Mouse (Mus musculus) kidney, embryonic 14.5 days (tissue): ENCODE data around the gene Zbtb39. TPM values are rescaled to one million over a fixed set of nuclear protein-coding genes. Genes with fewer than 3 reads are reported as not detected.

Source experiments
- ATAC-seq: fragments of 200-750 bp; cut with Nextera tagmentation; 2 replicates; pipeline ENCODE4 v1.8.0; 2017; ENCODE audit warnings: moderate number of reproducible peaks, mild to moderate bottlenecking, moderate TSS enrichment, moderate library complexity; ENCODE audit not compliant: low FRiP score, low TSS enrichment
- H3K27ac ChIP-seq: fragments of 300-500 bp; sonication (generic); 2 replicates; pipeline ENCODE4 v1.5.1; 2014; ENCODE audit warnings: low read depth, mild to moderate bottlenecking, low read length, moderate library complexity, mixed read lengths
- H3K27me3 ChIP-seq: fragments of 300-500 bp; sonication (generic); 2 replicates; pipeline ENCODE4 v1.6.1; 2014; ENCODE audit warnings: mild to moderate bottlenecking, low read length; ENCODE audit not compliant: control insufficient read depth, insufficient read depth
- H3K36me3 ChIP-seq: fragments of 300-500 bp; sonication (generic); 2 replicates; pipeline ENCODE4 v1.6.1; 2014; ENCODE audit warnings: low read length, mixed read lengths; ENCODE audit not compliant: control insufficient read depth, insufficient read depth
- H3K4me1 ChIP-seq: fragments of 300-500 bp; sonication (generic); 2 replicates; pipeline ENCODE4 v1.6.1; 2014; ENCODE audit warnings: low read length, mixed read lengths; ENCODE audit not compliant: control insufficient read depth, insufficient read depth
- H3K4me2 ChIP-seq: fragments of 300-500 bp; sonication (generic); replicated peaks from 2 replicates; pipeline ENCODE4 v1.6.1; 2014; ENCODE audit warnings: low read depth, mild to moderate bottlenecking, low read length
- H3K4me3 ChIP-seq: fragments of 300-500 bp; sonication (generic); 2 replicates; pipeline ENCODE4 v1.5.1; 2014; ENCODE audit warnings: mild to moderate bottlenecking, low read length
- H3K9ac ChIP-seq: fragments of 300-500 bp; sonication (generic); 2 replicates; pipeline ENCODE4 v1.6.1; 2014; ENCODE audit warnings: low read depth, mild to moderate bottlenecking, low read length, moderate library complexity
- H3K9me3 ChIP-seq: fragments of 300-500 bp; sonication (generic); 2 replicates; pipeline ENCODE4 v1.6.1; 2016; ENCODE audit warnings: low read length; ENCODE audit not compliant: control insufficient read depth
- WGBS: fragments of 180-500 bp; shearing (Covaris S2); extraction: QIAGEN DNeasy Blood & Tissue Kit; methylation state at CpG from one replicate; pipeline ENCODE4 v1.1.7; 2014; 5-methylcytosine and 5-hydroxymethylcytosine counted together
- polyA plus RNA-seq: library from polyadenylated mRNA; unstranded; fragments of >200 nt; fragmentation: Nextera tagmentation; extraction: Ambion mirVana; gene quantifications from 2 replicates; pipeline ENCODE4 v1.2.1, GENCODE M21; 2014

Gene Zbtb39
- polyA plus RNA-seq, 1 experiment from 2014 or later, result 7.6 TPM

DNA sequence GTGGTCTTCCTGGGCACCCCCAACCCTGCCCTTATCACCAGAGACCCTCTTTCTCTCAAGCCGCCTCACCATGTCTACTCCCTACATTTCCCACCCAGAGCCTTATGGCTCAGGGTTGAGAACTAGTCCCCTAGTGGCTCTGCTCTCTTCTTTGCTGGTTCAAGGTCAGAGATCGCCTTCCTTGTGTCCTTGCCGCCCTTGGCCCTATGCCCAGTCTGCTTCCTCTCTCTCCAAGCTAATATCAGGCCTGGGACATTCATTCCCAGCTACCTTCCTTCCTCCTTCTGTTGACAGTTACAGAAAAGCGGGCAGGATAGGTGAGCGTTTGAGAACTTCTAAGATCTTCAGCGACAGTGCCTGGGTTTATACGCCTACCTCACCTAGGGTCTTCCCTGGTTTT is 31.6 kb upstream of the Zbtb39 start:
- 81% methylated on average over 7 of the region's 7 CpGs for WGBS

DNA sequence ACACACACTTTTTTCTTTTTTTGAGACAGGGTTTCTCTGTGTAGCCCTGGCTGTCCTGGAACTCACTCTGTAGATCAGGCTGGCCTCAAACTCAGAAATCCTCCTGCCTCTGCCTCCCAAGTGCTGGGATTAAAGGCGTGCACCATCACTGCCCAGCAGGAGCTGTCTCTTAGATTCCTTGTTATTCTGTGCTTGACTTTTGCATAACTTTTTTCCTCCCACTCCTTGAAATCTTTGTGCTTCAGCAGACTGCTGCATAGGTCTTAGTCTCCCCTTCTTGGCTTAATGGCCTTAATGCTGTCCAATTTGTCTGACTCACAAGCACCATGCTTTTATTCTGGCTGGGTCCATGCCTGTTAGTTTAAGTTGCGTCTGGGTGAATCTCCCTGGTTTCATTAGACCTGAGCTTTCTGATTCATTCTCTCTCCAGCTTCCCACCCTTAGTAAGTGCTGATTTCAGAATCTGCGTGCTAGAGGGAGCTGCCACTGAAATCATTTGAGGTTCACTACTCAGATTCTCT is 30.4 kb upstream of the Zbtb39 start:
- no peak overlapping the region for H3K9ac ChIP-seq
- H3K4me1 ChIP-seq, result peaks cover 2% of the 10 kb centered on the region; the same call in 1 of the 2 replicates
- WGBS, result 88% methylated on average over 3 of the region's 3 CpGs
- H3K36me3 ChIP-seq, result no peaks in the 10 kb centered on the region
- no peak overlapping the region for H3K4me3 ChIP-seq
- no peak overlapping the region for H3K27ac ChIP-seq
- no peaks in the 10 kb centered on the region for H3K9me3 ChIP-seq
- H3K27me3 ChIP-seq, result no peaks in the 10 kb centered on the region
- ATAC-seq, result no peak
- no peak overlapping the region for H3K4me2 ChIP-seq

More for the DNA sequence above, 31.6 kb upstream of the Zbtb39 start:
- H3K4me3 ChIP-seq, result no peak overlapping the region
- no peaks in the 10 kb centered on the region for H3K36me3 ChIP-seq
- no peak overlapping the region for H3K27ac ChIP-seq
- no peak for ATAC-seq
- peaks cover 2% of the 10 kb centered on the region; the same call in 1 of the 2 replicates for H3K4me1 ChIP-seq
- H3K9me3 ChIP-seq, result no peaks in the 10 kb centered on the region
- no peak overlapping the region for H3K4me2 ChIP-seq
- no peaks in the 10 kb centered on the region for H3K27me3 ChIP-seq
- no peak overlapping the region for H3K9ac ChIP-seq

DNA sequence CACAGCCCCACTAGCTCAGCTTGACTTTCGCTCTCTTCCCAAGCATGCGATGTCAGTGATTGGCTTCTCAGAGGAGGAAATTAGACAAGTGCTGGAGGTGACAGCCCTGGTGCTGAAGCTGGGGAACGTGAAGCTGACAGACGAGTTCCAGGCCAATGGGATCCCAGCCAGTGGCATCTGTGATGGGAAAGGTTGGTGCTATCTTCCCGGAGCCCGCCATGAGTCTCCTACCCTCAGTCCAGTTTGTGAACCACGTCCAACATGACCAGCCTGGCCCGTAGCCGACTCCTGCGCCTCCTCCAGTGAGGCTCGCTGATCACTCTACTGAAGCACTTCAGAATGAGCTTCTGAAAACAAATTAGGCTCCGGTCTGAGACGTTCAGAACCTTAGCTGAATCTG is 29.0 kb upstream of the Zbtb39 start:
- 46% methylated on average over 13 of the region's 13 CpGs for WGBS

DNA sequence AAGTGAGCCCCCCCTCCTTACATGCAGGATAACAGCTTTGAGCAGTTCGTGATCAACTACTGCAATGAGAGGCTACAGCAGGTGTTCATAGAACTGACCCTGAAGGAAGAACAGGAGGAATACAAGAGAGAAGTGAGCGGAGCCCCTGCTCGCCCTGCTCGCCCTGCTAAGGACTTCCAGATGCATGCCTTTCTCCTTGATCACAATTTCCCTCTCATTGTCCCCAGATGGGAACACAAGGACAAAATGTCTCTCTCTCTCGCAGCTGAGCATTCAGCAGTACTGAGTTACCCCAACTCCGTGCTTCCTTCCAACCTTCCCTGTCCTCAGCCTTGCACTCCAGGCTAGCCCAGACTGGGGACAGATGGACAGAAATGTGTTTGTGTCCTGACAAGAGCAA is 26.6 kb upstream of the Zbtb39 start:
- H3K9ac ChIP-seq, result no peak overlapping the region
- no peak for ATAC-seq
- H3K27me3 ChIP-seq, result no peaks in the 10 kb centered on the region
- no peaks in the 10 kb centered on the region for H3K36me3 ChIP-seq
- no peaks in the 10 kb centered on the region for H3K9me3 ChIP-seq
- H3K27ac ChIP-seq, result no peak overlapping the region
- H3K4me1 ChIP-seq, result peaks cover 6% of the 10 kb centered on the region
- H3K4me2 ChIP-seq, result no peak overlapping the region
- WGBS, result 90% methylated on average over 6 of the region's 6 CpGs
- H3K4me3 ChIP-seq, result no peak overlapping the region

More for the DNA sequence above, 29.0 kb upstream of the Zbtb39 start:
- H3K4me3 ChIP-seq, result no peak overlapping the region
- H3K4me1 ChIP-seq, result peaks cover 2% of the 10 kb centered on the region; the same call in 1 of the 2 replicates
- ATAC-seq, result no peak; the same call in 1 of the 2 replicates
- H3K36me3 ChIP-seq, result no peaks in the 10 kb centered on the region
- H3K9me3 ChIP-seq, result no peaks in the 10 kb centered on the region
- no peak overlapping the region for H3K4me2 ChIP-seq
- H3K27me3 ChIP-seq, result no peaks in the 10 kb centered on the region
- no peak overlapping the region for H3K27ac ChIP-seq
- H3K9ac ChIP-seq, result no peak overlapping the region

DNA sequence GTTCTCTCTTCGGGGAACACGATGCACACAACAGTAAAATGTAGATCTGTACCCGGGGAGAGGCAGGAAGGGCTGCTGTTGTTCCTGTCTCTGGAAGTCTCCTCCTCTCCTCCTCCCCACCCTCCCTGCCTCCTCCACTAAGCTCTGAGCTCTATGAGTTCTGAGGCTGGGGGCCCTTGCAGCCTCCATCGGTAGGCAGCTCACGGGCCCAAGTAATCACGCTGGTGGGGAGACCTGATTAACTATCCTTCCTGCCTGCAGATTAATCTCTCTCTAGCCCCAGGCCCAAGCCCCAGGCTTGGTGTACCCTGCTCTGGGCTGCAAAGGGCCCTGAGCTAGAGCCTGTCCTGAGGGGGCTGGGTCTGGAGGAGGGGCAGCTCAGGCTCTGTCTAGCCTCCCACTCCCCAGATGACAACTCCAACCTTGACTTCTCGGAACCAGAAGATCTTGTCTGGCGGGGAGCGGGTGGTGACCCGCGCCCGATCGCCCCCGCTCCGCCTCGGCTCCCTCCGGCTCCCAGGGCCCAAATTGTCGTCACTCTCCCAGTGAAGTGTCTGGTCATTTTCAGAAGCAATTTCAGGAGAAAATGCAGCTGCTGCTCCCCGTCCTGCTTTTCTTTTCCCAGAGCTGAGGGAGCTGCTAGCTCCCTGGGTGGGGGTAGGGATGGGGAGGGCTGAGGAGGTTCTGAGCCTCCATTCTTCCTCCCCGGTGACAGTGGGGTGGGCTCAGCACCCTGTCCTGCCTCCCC is 17.5 kb upstream of the Zbtb39 start:
- peak overlapping the region; percentile 34; the same call in 1 of the 2 replicates for H3K9ac ChIP-seq
- peaks cover 6% of the 10 kb centered on the region; the same call in 1 of the 2 replicates for H3K27me3 ChIP-seq
- peak overlapping the region; percentile 71 for H3K27ac ChIP-seq
- peaks cover 22% of the 10 kb centered on the region for H3K4me1 ChIP-seq
- H3K4me2 ChIP-seq, result peak overlapping the region; percentile 35
- peak overlapping the region; percentile 12; the same call in 1 of the 2 replicates for H3K4me3 ChIP-seq
- peak; percentile 61 for ATAC-seq
- no peaks in the 10 kb centered on the region for H3K9me3 ChIP-seq
- no peaks in the 10 kb centered on the region for H3K36me3 ChIP-seq
- WGBS, result 4% methylated on average over 20 of the region's 20 CpGs

DNA sequence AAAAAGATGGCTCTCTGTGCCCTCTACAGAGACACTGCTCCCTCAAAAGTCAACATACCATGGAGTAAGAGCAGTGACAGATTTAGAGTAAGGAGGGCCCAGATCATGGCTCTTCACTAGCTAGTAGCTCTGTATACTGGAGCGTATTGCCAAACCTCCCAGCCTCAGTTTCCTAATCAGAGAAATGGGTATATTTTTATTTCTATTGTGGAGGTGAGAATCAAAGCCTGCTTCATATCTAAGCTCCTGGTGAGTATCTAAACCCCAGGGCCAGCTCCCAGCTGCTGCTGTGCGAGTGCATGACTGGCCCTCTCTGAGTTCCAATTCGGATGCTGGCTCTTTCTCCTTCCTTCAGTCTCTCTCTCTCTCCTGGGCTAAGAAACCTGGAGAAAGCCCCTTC is 15.2 kb upstream of the Zbtb39 start, which contains the start of gene Tac2:
Gene Tac2 (plus strand): TSS at position 301 of the 400 bp plus-strand sequence.
- H3K9me3 ChIP-seq, result no peaks in the 10 kb centered on the region
- H3K27me3 ChIP-seq, result peaks cover 6% of the 10 kb centered on the region; the same call in 1 of the 2 replicates
- H3K4me2 ChIP-seq, result no peak within 1 kb of the TSS
- 86% methylated on average over 3 of the region's 3 CpGs for WGBS
- no peak within 1 kb of the TSS for H3K27ac ChIP-seq
- H3K9ac ChIP-seq, result no peak within 1 kb of the TSS
- H3K36me3 ChIP-seq, result no peaks in the 10 kb centered on the region
- no peak within 1 kb of the TSS for H3K4me3 ChIP-seq
- peaks cover 18% of the 10 kb centered on the region for H3K4me1 ChIP-seq
- ATAC-seq, result no peak

DNA sequence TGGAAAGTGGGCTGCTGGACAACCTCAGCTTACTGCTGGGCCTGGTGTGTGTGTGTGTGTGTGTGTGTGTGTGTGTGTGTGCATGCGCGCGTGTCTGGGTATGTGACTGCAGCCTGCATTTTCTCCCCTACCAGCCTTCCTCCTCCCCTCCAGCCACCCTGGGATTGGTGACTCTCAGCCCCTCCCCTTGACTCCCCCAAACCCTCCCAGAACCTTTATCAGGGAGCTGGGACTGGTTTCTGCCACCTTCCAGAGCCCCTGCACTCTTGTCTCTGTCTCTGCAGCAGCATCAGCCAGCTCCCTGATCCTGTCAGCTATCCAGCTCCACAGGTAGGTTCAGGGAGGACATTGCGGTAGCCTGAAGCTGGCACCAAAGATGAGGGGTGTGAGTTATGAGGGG is 14.2 kb upstream of the Zbtb39 start:
- Histone ChIP-seq H3K27ac (no peak overlapping the region), H3K36me3 (no peaks in the 10 kb centered on the region), H3K9me3 (no peaks in the 10 kb centered on the region), H3K27me3 (peaks cover 6% of the 10 kb centered on the region; the same call in 1 of the 2 replicates), H3K4me1 (peaks cover 18% of the 10 kb centered on the region), H3K4me3 (no peak overlapping the region), H3K9ac (no peak overlapping the region), H3K4me2 (no peak overlapping the region)
- WGBS, result 80% methylated on average over 4 of the region's 4 CpGs
- ATAC-seq, result no peak

DNA sequence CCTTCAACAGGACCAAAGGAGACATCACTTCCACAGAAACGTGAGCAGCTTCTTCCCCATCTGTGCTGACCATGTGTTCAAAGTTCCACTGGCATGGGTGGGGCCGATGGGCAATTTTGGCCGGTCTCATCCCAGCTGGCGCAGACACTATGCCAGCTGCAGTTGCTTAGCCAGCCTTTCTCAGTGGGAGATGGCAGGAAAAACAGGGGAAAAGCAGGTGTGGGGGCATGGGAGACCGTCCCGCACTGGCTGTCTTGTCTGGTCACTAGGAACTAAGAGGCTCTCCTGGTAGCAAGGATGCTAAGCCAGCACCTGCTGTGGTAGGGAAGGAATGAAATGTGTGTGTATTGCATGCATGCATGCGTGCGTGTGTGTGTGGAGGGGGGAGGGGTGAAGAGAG is 10.9 kb upstream of the Zbtb39 start:
- no peak for ATAC-seq
- H3K36me3 ChIP-seq, result no peaks in the 10 kb centered on the region
- no peaks in the 10 kb centered on the region for H3K9me3 ChIP-seq
- 0 out of 2 replicates have a peak, but pooled peaks cover 4% of the 10 kb centered on the region for H3K4me1 ChIP-seq
- H3K9ac ChIP-seq, result no peak overlapping the region
- no peak overlapping the region for H3K4me3 ChIP-seq
- H3K27me3 ChIP-seq, result no peaks in the 10 kb centered on the region
- WGBS, result 80% methylated on average over 8 of the region's 8 CpGs
- no peak overlapping the region for H3K27ac ChIP-seq
- H3K4me2 ChIP-seq, result no peak overlapping the region

DNA sequence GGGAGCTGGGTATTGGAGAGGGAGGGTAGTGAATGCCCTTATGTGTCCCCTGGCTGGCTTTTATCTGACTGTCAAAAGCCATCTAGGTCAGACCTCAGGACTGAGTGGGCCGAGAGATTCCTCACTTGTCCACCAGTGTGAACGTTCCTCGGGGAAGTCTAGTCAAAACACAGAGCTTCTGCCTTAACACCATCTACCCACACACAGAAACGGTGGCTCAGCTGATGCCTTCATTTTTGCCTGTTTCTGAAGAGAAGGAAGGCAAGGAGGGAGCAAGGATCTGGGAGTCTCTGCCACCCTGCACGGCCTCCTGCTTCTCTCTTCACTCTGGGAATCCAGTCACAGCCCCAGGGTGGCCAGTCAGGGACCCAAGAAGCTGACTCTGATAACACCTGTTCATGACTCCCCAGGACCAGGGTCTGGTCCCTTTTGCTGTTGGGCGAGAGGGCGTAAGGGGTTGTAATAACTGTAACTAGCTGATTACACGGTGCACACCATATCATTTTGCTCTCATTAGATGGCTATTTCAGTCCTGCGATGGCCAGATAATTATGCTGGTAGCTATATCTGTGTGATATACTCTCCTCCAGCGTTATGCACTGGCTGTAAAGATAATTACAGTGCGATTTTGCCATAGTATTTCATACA is 8.9 kb upstream of the Zbtb39 start:
- Histone ChIP-seq H3K36me3 (no peaks in the 10 kb centered on the region), H3K27ac (no peak overlapping the region), H3K4me2 (no peak overlapping the region), H3K9ac (no peak overlapping the region), H3K4me1 (0 out of 2 replicates have a peak, but pooled peaks cover 4% of the 10 kb centered on the region), H3K9me3 (no peaks in the 10 kb centered on the region), H3K4me3 (no peak overlapping the region), H3K27me3 (no peaks in the 10 kb centered on the region)
- ATAC-seq, result no peak
- WGBS, result 67% methylated on average over 11 of the region's 11 CpGs
